Mouse (Mus musculus) midbrain, embryonic 14.5 days (tissue): ENCODE measurements around the gene Marcksl1. TPM values are rescaled to one million over a fixed set of nuclear protein-coding genes. Genes with fewer than 3 reads are reported as not detected.
"Not testable (repeated sequence)": the region's sequence is repeated elsewhere in the genome, so short reads cannot be mapped to it uniquely, and the experiment has no call there.

ENCODE experiments used
- ATAC-seq: fragments of 200-750 bp; cut with Nextera tagmentation; 2 replicates; pipeline ENCODE4 v1.8.0; 2017; ENCODE audit warnings: moderate number of reproducible peaks, moderate library complexity; ENCODE audit not compliant: low FRiP score, low TSS enrichment
- DNase-seq: peaks from one replicate; pipeline ENCODE4 v3.0.0-alpha.2; 2015
- H3K27ac ChIP-seq: fragments of 300-500 bp; sonication (generic); replicated peaks from 2 replicates; pipeline ENCODE4 v1.5.1; 2014; ENCODE audit warnings: mild to moderate bottlenecking, low read depth, low read length, moderate library complexity
- H3K27me3 ChIP-seq: fragments of 300-500 bp; sonication (generic); 2 replicates; pipeline ENCODE4 v1.6.1; 2014; ENCODE audit warnings: low read length, control low read depth, mixed read lengths; ENCODE audit not compliant: control insufficient read depth, insufficient read depth
- H3K36me3 ChIP-seq: fragments of 300-500 bp; sonication (generic); 2 replicates; pipeline ENCODE4 v1.6.1; 2014; ENCODE audit warnings: low read length, control low read depth; ENCODE audit not compliant: control insufficient read depth, insufficient read depth
- H3K4me1 ChIP-seq: fragments of 300-500 bp; sonication (generic); 2 replicates; pipeline ENCODE4 v1.6.1; 2014; ENCODE audit warnings: mild to moderate bottlenecking, antibody characterized with exemption, low read length, control low read depth; ENCODE audit not compliant: control insufficient read depth, insufficient read depth
- H3K4me2 ChIP-seq: fragments of 300-500 bp; sonication (generic); 2 replicates; pipeline ENCODE4 v1.6.1; 2014; ENCODE audit warnings: mild to moderate bottlenecking, low read length, moderate library complexity
- H3K4me3 ChIP-seq: fragments of 300-500 bp; sonication (generic); replicated peaks from 2 replicates; pipeline ENCODE4 v1.5.1; 2014; ENCODE audit warnings: low read depth, low read length
- H3K9ac ChIP-seq: fragments of 300-500 bp; sonication (generic); replicated peaks from 2 replicates; pipeline ENCODE4 v1.6.1; 2014; ENCODE audit warnings: mild to moderate bottlenecking, low read length, moderate library complexity
- H3K9me3 ChIP-seq: fragments of 300-500 bp; sonication (generic); 2 replicates; pipeline ENCODE4 v1.6.1; 2016; ENCODE audit warnings: low read length, control low read depth, mixed read lengths; ENCODE audit not compliant: control insufficient read depth
- WGBS: fragments of 180-500 bp; shearing (Covaris S2); extraction: QIAGEN DNeasy Blood & Tissue Kit; methylation state at CpG from one replicate; pipeline ENCODE4 v1.1.7; 2014; 5-methylcytosine and 5-hydroxymethylcytosine counted together
- polyA plus RNA-seq: library from polyadenylated mRNA; unstranded; fragments of >200 nt; fragmentation: Nextera tagmentation; extraction: Ambion mirVana; gene quantifications from 2 replicates; pipeline ENCODE4 v1.2.1, GENCODE M21; 2014

Gene Marcksl1
- polyA plus RNA-seq, 1 experiment from 2014 or later, result 1,713 TPM

- Histone ChIP-seq H3K9me3 (no peaks in the 10 kb centered on the region), H3K4me1 (peaks cover 8% of the 10 kb centered on the region), H3K9ac (no peak overlapping the region), H3K27ac (no peak overlapping the region), H3K36me3 (peaks cover 79% of the 10 kb centered on the region), H3K4me3 (no peak overlapping the region), H3K4me2 (no peak overlapping the region), H3K27me3 (no peaks in the 10 kb centered on the region)
- WGBS, result 94% methylated on average over 6 of the region's 8 CpGs
- DNase-seq (no peak), ATAC-seq (no peak)
Measured at GRCm38 (mm10) chr4:129518519-129518918, 5.1 kb downstream of the Marcksl1 start.

- WGBS, result 91% methylated on average over 5 of the region's 5 CpGs
- Histone ChIP-seq H3K4me2 (no peak overlapping the region), H3K9ac (no peak overlapping the region), H3K36me3 (peaks cover 82% of the 10 kb centered on the region), H3K9me3 (no peaks in the 10 kb centered on the region), H3K27ac (no peak overlapping the region), H3K27me3 (no peaks in the 10 kb centered on the region), H3K4me3 (no peak overlapping the region), H3K4me1 (no peaks in the 10 kb centered on the region)
- DNase-seq, result no peak
- no peak for ATAC-seq
Measured at GRCm38 (mm10) chr4:129525338-129525737, 12.0 kb downstream of the Marcksl1 start.

- no peak overlapping the region for H3K27ac ChIP-seq
- 86% methylated on average over 3 of the region's 3 CpGs for WGBS
- no peak for ATAC-seq
- no peaks in the 10 kb centered on the region for H3K4me1 ChIP-seq
- no peak overlapping the region for H3K9ac ChIP-seq
- no peak for DNase-seq
- no peaks in the 10 kb centered on the region for H3K9me3 ChIP-seq
- H3K4me3 ChIP-seq, result no peak overlapping the region
- H3K4me2 ChIP-seq, result no peak overlapping the region
- no peaks in the 10 kb centered on the region for H3K27me3 ChIP-seq
- peaks cover 82% of the 10 kb centered on the region for H3K36me3 ChIP-seq
Measured at GRCm38 (mm10) chr4:129525889-129526288, 12.5 kb downstream of the Marcksl1 start.

GRCm38 (mm10) chr4:129528901-129529300, 15.5 kb downstream of the Marcksl1 start:
- H3K4me2 ChIP-seq, H3K4me3 ChIP-seq, H3K9ac ChIP-seq, H3K27ac ChIP-seq, H3K4me1 ChIP-seq, ATAC-seq, H3K9me3 ChIP-seq, H3K27me3 ChIP-seq, DNase-seq: not testable (repeated sequence)
- peaks cover 66% of the 10 kb centered on the region for H3K36me3 ChIP-seq
- WGBS, result 95% methylated on average over 5 of the region's 6 CpGs

- Histone ChIP-seq H3K27ac (no peak overlapping the region), H3K4me1 (peaks cover 12% of the 10 kb centered on the region), H3K4me3 (no peak overlapping the region), H3K9me3 (no peaks in the 10 kb centered on the region), H3K27me3 (no peaks in the 10 kb centered on the region), H3K36me3 (0 out of 2 replicates have a peak, but pooled peaks cover 5% of the 10 kb centered on the region), H3K9ac (no peak overlapping the region), H3K4me2 (no peak overlapping the region)
- WGBS, result 94% methylated on average over 6 of the region's 6 CpGs
- ATAC-seq (no peak), DNase-seq (no peak)
Measured at GRCm38 (mm10) chr4:129540012-129540411, 26.6 kb downstream of the Marcksl1 start.

GRCm38 (mm10) chr4:129541868-129542591, 28.6 kb downstream of the Marcksl1 start:
- Histone ChIP-seq H3K4me2 (peak overlapping the region; percentile 68), H3K27ac (peak overlapping the region; percentile 74), H3K4me3 (peak overlapping the region; percentile 78), H3K36me3 (no peaks in the 10 kb centered on the region), H3K9ac (peak overlapping the region; percentile 78), H3K4me1 (peaks cover 12% of the 10 kb centered on the region), H3K9me3 (no peaks in the 10 kb centered on the region), H3K27me3 (no peaks in the 10 kb centered on the region)
- ATAC-seq (0 out of 2 replicates have a peak, but pooled peaks have one; percentile 15), DNase-seq (peak; percentile 49)
- 0% methylated on average over 30 of the region's 30 CpGs for WGBS

- DNase-seq, result peak; percentile 98
- H3K27me3 ChIP-seq, result no peaks in the 10 kb centered on the region
- H3K4me3 ChIP-seq, result peak within 1 kb of the TSS; percentile 78
- peaks cover 12% of the 10 kb centered on the region for H3K4me1 ChIP-seq
- H3K9ac ChIP-seq, result peak within 1 kb of the TSS; percentile 78
- peak within 1 kb of the TSS; percentile 68 for H3K4me2 ChIP-seq
- WGBS, result under 1% methylated on average over 46 of the region's 46 CpGs
- H3K9me3 ChIP-seq, result no peaks in the 10 kb centered on the region
- peak; percentile 99 for ATAC-seq
- no peaks in the 10 kb centered on the region for H3K36me3 ChIP-seq
- peak within 1 kb of the TSS; percentile 74 for H3K27ac ChIP-seq
Measured at GRCm38 (mm10) chr4:129542592-129543141, 29.3 kb downstream of the Marcksl1 start, which contains the start of gene Hdac1. Gene Hdac1, minus strand, starts transcription at chr4:129542713.

- DNase-seq (no peak), ATAC-seq (no peak)
- Histone ChIP-seq H3K27me3 (no peaks in the 10 kb centered on the region), H3K4me1 (peaks cover 12% of the 10 kb centered on the region), H3K27ac (no peak overlapping the region), H3K36me3 (no peaks in the 10 kb centered on the region), H3K4me2 (no peak overlapping the region), H3K9me3 (no peaks in the 10 kb centered on the region), H3K4me3 (no peak overlapping the region), H3K9ac (no peak overlapping the region)
- 89% methylated on average over 4 of the region's 4 CpGs for WGBS
Measured at GRCm38 (mm10) chr4:129544106-129544505, 30.7 kb downstream of the Marcksl1 start.

GRCm38 (mm10) chr4:129547631-129548030, 34.2 kb downstream of the Marcksl1 start:
- WGBS, result 85% methylated on average over 4 of the region's 4 CpGs
- not testable (repeated sequence) for H3K4me3 ChIP-seq, DNase-seq, H3K36me3 ChIP-seq, H3K9ac ChIP-seq, ATAC-seq, H3K4me1 ChIP-seq, H3K27ac ChIP-seq, H3K4me2 ChIP-seq, H3K9me3 ChIP-seq, H3K27me3 ChIP-seq
